Mouse (Mus musculus): ENCODE data around the gene Exosc9.

DNA sequence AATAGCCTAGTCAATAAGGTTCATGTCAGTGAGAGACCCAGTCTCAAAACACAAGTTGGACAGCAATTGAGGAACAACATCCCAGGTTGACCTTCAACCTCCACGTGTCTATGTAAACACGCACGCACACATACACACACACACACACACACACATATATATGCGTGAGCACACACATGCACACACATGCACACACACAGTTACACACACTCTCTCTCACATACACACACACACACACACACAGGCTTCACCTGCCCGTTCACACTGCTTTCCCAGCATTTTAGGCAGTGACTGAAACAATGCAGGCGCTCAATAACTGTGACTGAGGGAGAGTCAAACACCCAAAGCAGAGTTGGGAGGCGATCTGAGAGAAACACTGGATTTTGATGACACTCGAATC, 47.1 kb upstream of the Exosc9 start:
- TF ChIP-seq CTCF (IDR thresholded peaks at IDR 0.05; ENCODE audit: control insufficient read depth, insufficient read depth, insufficient read length): no peak
- no peak for TF ChIP-seq CEBPB (IDR thresholded peaks at IDR 0.05; ENCODE audit: low read depth)
- no peak for TF ChIP-seq MAX (IDR thresholded peaks at IDR 0.05)
- TF ChIP-seq USF1 (IDR thresholded peaks at IDR 0.05; ENCODE audit: low read depth): no peak
- no peak for TF ChIP-seq MYOG (IDR thresholded peaks at IDR 0.05; ENCODE audit: control insufficient read depth, extremely low read depth, insufficient read length)
- no peak for TF ChIP-seq MYOD1 (IDR thresholded peaks at IDR 0.05; ENCODE audit: control insufficient read depth, insufficient read length, low read depth)
- no peak for TF ChIP-seq FOSL1 (IDR thresholded peaks at IDR 0.05; ENCODE audit: insufficient read depth, low read length, poor library complexity, severe bottlenecking)
